ENCODE assay signal across 13 mouse cellular contexts in genomic region chr13:59180781-59181180, GRCm38 (mm10).
A peak's percentile ranks its signal among the peaks of the same experiment; 100 is the strongest.
DNase-seq lines count a peak whose midpoint lies in the region; ATAC-seq lines count a peak whose summit lies in the region.
"Had no signal": no experiment of that assay in that cellular context is flagged by ENCODE, and none has a peak within 500 bp of the region (broad histone marks: within the 10 kb centered on the region; RNA-seq: fewer than 3 reads in every experiment).

No protein-coding gene starts in this region.

- no peaks in the 10 kb centered on the region for H3K36me3 ChIP-seq in heart, embryonic 14.5 days (ENCODE audit: control insufficient read depth, insufficient read depth, low read length)
- H3K36me3 ChIP-seq in heart, embryonic 11.5 days (ENCODE audit: control insufficient read depth, insufficient read depth, low read length) = no peaks in the 10 kb centered on the region
- H3K36me3 ChIP-seq in embryonic facial prominence, embryonic 15.5 days = no peaks in the 10 kb centered on the region
- no peaks in the 10 kb centered on the region for H3K36me3 ChIP-seq in midbrain, embryonic 14.5 days (ENCODE audit: control insufficient read depth, insufficient read depth, low read length)
- H3K36me3 ChIP-seq in kidney, embryonic 16.5 days (ENCODE audit: insufficient read depth, low read length) = no peaks in the 10 kb centered on the region
- H3K36me3 ChIP-seq in kidney, embryonic 15.5 days = no peaks in the 10 kb centered on the region
- H3K36me3 ChIP-seq: embryonic facial prominence, embryonic 12.5 days; liver, embryonic 13.5 days had no signal

- peak; percentile 28 to 53 for DNase-seq in layer of hippocampus, adult 18-20 months (ENCODE audit: low spot score in 2 of 2)
- DNase-seq in midbrain, embryonic 14.5 days = peak; percentile 30
- DNase-seq: gastrocnemius, postnatal 36 days; liver, embryonic 13.5 days; spleen, adult 18-20 months; thymus, adult 2 months had no signal

- no peak overlapping the region for H3K27ac ChIP-seq in heart, embryonic 14.5 days (replicated peaks in 1 of 2; ENCODE audit: control insufficient read depth in 1 of 2, insufficient read depth in 1 of 2, low read depth in 2 of 2, low read length in 2 of 2)
- H3K27ac ChIP-seq in heart, embryonic 11.5 days (ENCODE audit: low read depth, low read length) = no peak overlapping the region
- peak overlapping the region; percentile 51 for H3K27ac ChIP-seq in embryonic facial prominence, embryonic 15.5 days (replicated peaks)
- no peak overlapping the region for H3K27ac ChIP-seq in midbrain, embryonic 14.5 days (replicated peaks; ENCODE audit: low read depth, low read length)
- no peak overlapping the region for H3K27ac ChIP-seq in kidney, embryonic 16.5 days (ENCODE audit: low read length)
- H3K27ac ChIP-seq in kidney, embryonic 15.5 days = no peak overlapping the region
- H3K27ac ChIP-seq: embryonic facial prominence, embryonic 12.5 days; liver, embryonic 13.5 days; macrophage had no signal

- H3K27me3 ChIP-seq in heart, embryonic 14.5 days (ENCODE audit: control insufficient read depth, insufficient read depth, low read length) = no peaks in the 10 kb centered on the region
- H3K27me3 ChIP-seq in heart, embryonic 11.5 days (ENCODE audit: control insufficient read depth, insufficient read depth, low read length) = no peaks in the 10 kb centered on the region
- H3K27me3 ChIP-seq in embryonic facial prominence, embryonic 15.5 days = no peaks in the 10 kb centered on the region
- H3K27me3 ChIP-seq in midbrain, embryonic 14.5 days (ENCODE audit: control insufficient read depth, insufficient read depth, low read length) = no peaks in the 10 kb centered on the region
- H3K27me3 ChIP-seq in kidney, embryonic 16.5 days (ENCODE audit: insufficient read depth, low read length) = no peaks in the 10 kb centered on the region
- no peaks in the 10 kb centered on the region for H3K27me3 ChIP-seq in kidney, embryonic 15.5 days
- H3K27me3 ChIP-seq: embryonic facial prominence, embryonic 12.5 days; liver, embryonic 13.5 days had no signal

- H3K4me2 ChIP-seq in heart, embryonic 14.5 days (ENCODE audit: low read length) = peak overlapping the region; percentile 35; the same call in 1 of the 2 replicates
- no peak overlapping the region for H3K4me2 ChIP-seq in heart, embryonic 11.5 days
- H3K4me2 ChIP-seq in embryonic facial prominence, embryonic 15.5 days (replicated peaks) = 0 out of 2 replicates have a peak overlapping the region, but pooled peaks have one; percentile 8
- H3K4me2 ChIP-seq in midbrain, embryonic 14.5 days (ENCODE audit: low read length) = peak overlapping the region; percentile 18
- no peak overlapping the region for H3K4me2 ChIP-seq in kidney, embryonic 16.5 days (replicated peaks; ENCODE audit: low read depth, low read length)
- no peak overlapping the region for H3K4me2 ChIP-seq in kidney, embryonic 15.5 days
- H3K4me2 ChIP-seq: embryonic facial prominence, embryonic 12.5 days; liver, embryonic 13.5 days had no signal

- no peaks in the 10 kb centered on the region for H3K4me1 ChIP-seq in heart, embryonic 14.5 days (ENCODE audit: control insufficient read depth in 2 of 2, insufficient read depth in 2 of 2, low read length in 2 of 2)
- no peaks in the 10 kb centered on the region for H3K4me1 ChIP-seq in heart, embryonic 11.5 days (ENCODE audit: control insufficient read depth, insufficient read depth, low read length)
- H3K4me1 ChIP-seq in embryonic facial prominence, embryonic 15.5 days = peaks cover 12% of the 10 kb centered on the region; the same call in 1 of the 2 replicates
- H3K4me1 ChIP-seq in midbrain, embryonic 14.5 days (ENCODE audit: control insufficient read depth, insufficient read depth, low read length) = peaks cover 12% of the 10 kb centered on the region; the same call in 1 of the 2 replicates
- H3K4me1 ChIP-seq in kidney, embryonic 16.5 days (ENCODE audit: insufficient read depth, low read length) = no peaks in the 10 kb centered on the region
- peaks cover 12% of the 10 kb centered on the region for H3K4me1 ChIP-seq in kidney, embryonic 15.5 days
- H3K4me1 ChIP-seq: liver, embryonic 13.5 days had no signal

- 80% methylated on average over 10 of the region's 10 CpGs for WGBS in heart, embryonic 14.5 days
- whole genome bisulfite sequencing in heart, embryonic 11.5 days (ENCODE audit: insufficient replicate concordance) = 81% methylated on average over 10 of the region's 10 CpGs
- 44% methylated on average over 10 of the region's 10 CpGs for WGBS in embryonic facial prominence, embryonic 15.5 days
- WGBS in midbrain, embryonic 14.5 days = 55% methylated on average over 10 of the region's 10 CpGs
- 77% methylated on average over 10 of the region's 10 CpGs for WGBS in kidney, embryonic 16.5 days
- 78% methylated on average over 10 of the region's 10 CpGs for WGBS in kidney, embryonic 15.5 days

- no peak overlapping the region for H3K9ac ChIP-seq in heart, embryonic 14.5 days (ENCODE audit: low read length)
- no peak overlapping the region for H3K9ac ChIP-seq in heart, embryonic 11.5 days (ENCODE audit: low read depth, low read length)
- H3K9ac ChIP-seq in embryonic facial prominence, embryonic 15.5 days = no peak overlapping the region
- no peak overlapping the region for H3K9ac ChIP-seq in midbrain, embryonic 14.5 days (replicated peaks; ENCODE audit: low read length)
- no peak overlapping the region for H3K9ac ChIP-seq in kidney, embryonic 16.5 days (replicated peaks; ENCODE audit: low read length)
- H3K9ac ChIP-seq in kidney, embryonic 15.5 days = no peak overlapping the region
- H3K9ac ChIP-seq: embryonic facial prominence, embryonic 12.5 days; liver, embryonic 13.5 days had no signal

- H3K9me3 ChIP-seq in heart, embryonic 14.5 days (ENCODE audit: control insufficient read depth, low read length) = no peaks in the 10 kb centered on the region
- H3K9me3 ChIP-seq in heart, embryonic 11.5 days (replicated peaks; ENCODE audit: control insufficient read depth, low read length) = no peaks in the 10 kb centered on the region
- H3K9me3 ChIP-seq in embryonic facial prominence, embryonic 15.5 days (replicated peaks) = no peaks in the 10 kb centered on the region
- no peaks in the 10 kb centered on the region for H3K9me3 ChIP-seq in midbrain, embryonic 14.5 days (ENCODE audit: control insufficient read depth, low read length)
- H3K9me3 ChIP-seq in kidney, embryonic 16.5 days (ENCODE audit: low read length) = no peaks in the 10 kb centered on the region
- H3K9me3 ChIP-seq in kidney, embryonic 15.5 days (replicated peaks) = no peaks in the 10 kb centered on the region

- H3K4me3 ChIP-seq in heart, embryonic 14.5 days (ENCODE audit: control insufficient read depth in 1 of 2, insufficient read depth in 1 of 2, low read depth in 1 of 2, low read length in 2 of 2) = no peak overlapping the region
- no peak overlapping the region for H3K4me3 ChIP-seq in heart, embryonic 11.5 days (ENCODE audit: low read depth, low read length)
- H3K4me3 ChIP-seq in embryonic facial prominence, embryonic 15.5 days (replicated peaks) = no peak overlapping the region
- H3K4me3 ChIP-seq in midbrain, embryonic 14.5 days (replicated peaks; ENCODE audit: low read depth, low read length) = no peak overlapping the region
- no peak overlapping the region for H3K4me3 ChIP-seq in kidney, embryonic 16.5 days (ENCODE audit: low read length)
- H3K4me3 ChIP-seq in kidney, embryonic 15.5 days (replicated peaks) = no peak overlapping the region
- H3K4me3 ChIP-seq: embryonic facial prominence, embryonic 12.5 days; liver, embryonic 13.5 days had no signal

- ATAC-seq in heart, embryonic 14.5 days (ENCODE audit: insufficient number of reproducible peaks, insufficient read depth, low FRiP score, low read depth) = no peak
- no peak for ATAC-seq in heart, embryonic 11.5 days (replicated peaks; ENCODE audit: insufficient number of reproducible peaks, low FRiP score, low TSS enrichment)
- ATAC-seq in embryonic facial prominence, embryonic 15.5 days (ENCODE audit: insufficient number of reproducible peaks, low FRiP score, low TSS enrichment, low read depth) = no peak
- no peak for ATAC-seq in midbrain, embryonic 14.5 days (ENCODE audit: low FRiP score, low TSS enrichment)
- no peak for ATAC-seq in kidney, embryonic 16.5 days (ENCODE audit: low FRiP score, low TSS enrichment)
- ATAC-seq in kidney, embryonic 15.5 days (replicated peaks; ENCODE audit: low FRiP score) = no peak

Comparison
In these comparisons a context has a peak if more than half of its experiments do, and no peak if none do; other contexts are left out.
1. H3K4me2 ChIP-seq: peak in heart, embryonic 14.5 days (single experiment), embryonic facial prominence, embryonic 15.5 days (single experiment) and midbrain, embryonic 14.5 days (single experiment); none in heart, embryonic 11.5 days (single experiment), kidney, embryonic 16.5 days (single experiment) and kidney, embryonic 15.5 days (single experiment).